Mouse (Mus musculus): ENCODE data around the gene Rbm38. TPM values are rescaled to one million over a fixed set of nuclear protein-coding genes. Genes with fewer than 3 reads are reported as not detected.

The Rbm38 gene
- polyA plus RNA-seq, 1 experiment from 2014 or later: 69.4 TPM

- DNase-seq (ENCODE audit: low spot score): no peak
- Histone ChIP-seq H3K4me1 (ENCODE audit: control insufficient read depth, insufficient read depth, low read length) (no peaks in the 10 kb centered on the region), H3K36me3 (ENCODE audit: control insufficient read depth, insufficient read depth, low read length) (peaks cover 25% of the 10 kb centered on the region), H3K27ac (replicated peaks; ENCODE audit: low read depth, low read length) (no peak overlapping the region), H3K4me3 (ENCODE audit: low read depth, low read length) (no peak overlapping the region), H3K9me3 (ENCODE audit: control insufficient read depth, low read length) (no peaks in the 10 kb centered on the region), H3K4me2 (ENCODE audit: low read depth, severe bottlenecking) (no peak overlapping the region), H3K27me3 (ENCODE audit: control insufficient read depth, insufficient read depth, low read length) (no peaks in the 10 kb centered on the region), H3K9ac (ENCODE audit: low read length) (no peak overlapping the region)
- 91% methylated on average over 5 of the region's 5 CpGs for WGBS
- no peak for ATAC-seq (ENCODE audit: insufficient number of reproducible peaks, low FRiP score, low TSS enrichment, low read depth)
Observed at GRCm38 (mm10) chr2:173036055-173036454, 15.8 kb downstream of the Rbm38 start.

GRCm38 (mm10) chr2:173036611-173037010 lies 16.3 kb downstream of the Rbm38 start:
- Histone ChIP-seq H3K9ac (ENCODE audit: low read length) (no peak overlapping the region), H3K36me3 (ENCODE audit: control insufficient read depth, insufficient read depth, low read length) (peaks cover 22% of the 10 kb centered on the region), H3K4me2 (ENCODE audit: low read depth, severe bottlenecking) (no peak overlapping the region), H3K27me3 (ENCODE audit: control insufficient read depth, insufficient read depth, low read length) (no peaks in the 10 kb centered on the region), H3K4me3 (ENCODE audit: low read depth, low read length) (no peak overlapping the region), H3K4me1 (ENCODE audit: control insufficient read depth, insufficient read depth, low read length) (no peaks in the 10 kb centered on the region), H3K27ac (replicated peaks; ENCODE audit: low read depth, low read length) (no peak overlapping the region), H3K9me3 (ENCODE audit: control insufficient read depth, low read length) (no peaks in the 10 kb centered on the region)
- no peak for ATAC-seq (ENCODE audit: insufficient number of reproducible peaks, low FRiP score, low TSS enrichment, low read depth)
- DNase-seq (ENCODE audit: low spot score): no peak
- WGBS: 44% methylated on average over 4 of the region's 4 CpGs

- no peak overlapping the region for H3K9ac ChIP-seq (ENCODE audit: low read length)
- H3K4me3 ChIP-seq (ENCODE audit: low read depth, low read length): no peak overlapping the region
- H3K36me3 ChIP-seq (ENCODE audit: control insufficient read depth, insufficient read depth, low read length): peaks cover 18% of the 10 kb centered on the region
- no peaks in the 10 kb centered on the region for H3K9me3 ChIP-seq (ENCODE audit: control insufficient read depth, low read length)
- ATAC-seq (ENCODE audit: insufficient number of reproducible peaks, low FRiP score, low TSS enrichment, low read depth) (no peak), DNase-seq (ENCODE audit: low spot score) (no peak)
- no peak overlapping the region for H3K4me2 ChIP-seq (ENCODE audit: low read depth, severe bottlenecking)
- no peaks in the 10 kb centered on the region for H3K27me3 ChIP-seq (ENCODE audit: control insufficient read depth, insufficient read depth, low read length)
- WGBS: 83% methylated on average over 5 of the region's 5 CpGs
- 0 out of 2 replicates have a peak overlapping the region, but pooled peaks have one; percentile 23 for H3K27ac ChIP-seq (replicated peaks; ENCODE audit: low read depth, low read length)
- no peaks in the 10 kb centered on the region for H3K4me1 ChIP-seq (ENCODE audit: control insufficient read depth, insufficient read depth, low read length)
Observed at GRCm38 (mm10) chr2:173037347-173037746, 17.0 kb downstream of the Rbm38 start.

GRCm38 (mm10) chr2:173037827-173038607 lies 17.7 kb downstream of the Rbm38 start:
- 0 out of 2 replicates have a peak overlapping the region, but pooled peaks have one; percentile 23 for H3K27ac ChIP-seq (replicated peaks; ENCODE audit: low read depth, low read length)

GRCm38 (mm10) chr2:173039041-173039440 lies 18.7 kb downstream of the Rbm38 start:
- no peaks in the 10 kb centered on the region for H3K27me3 ChIP-seq (ENCODE audit: control insufficient read depth, insufficient read depth, low read length)
- ATAC-seq (ENCODE audit: insufficient number of reproducible peaks, low FRiP score, low TSS enrichment, low read depth) (no peak), DNase-seq (ENCODE audit: low spot score) (no peak)
- H3K4me3 ChIP-seq (ENCODE audit: low read depth, low read length): no peak overlapping the region
- 93% methylated on average over 4 of the region's 4 CpGs for WGBS
- H3K9me3 ChIP-seq (ENCODE audit: control insufficient read depth, low read length): no peaks in the 10 kb centered on the region
- no peak overlapping the region for H3K9ac ChIP-seq (ENCODE audit: low read length)
- no peak overlapping the region for H3K27ac ChIP-seq (replicated peaks; ENCODE audit: low read depth, low read length)
- no peak overlapping the region for H3K4me2 ChIP-seq (ENCODE audit: low read depth, severe bottlenecking)
- no peaks in the 10 kb centered on the region for H3K4me1 ChIP-seq (ENCODE audit: control insufficient read depth, insufficient read depth, low read length)
- H3K36me3 ChIP-seq (ENCODE audit: control insufficient read depth, insufficient read depth, low read length): peaks cover 7% of the 10 kb centered on the region

More at GRCm38 (mm10) chr2:173037827-173038607, 17.7 kb downstream of the Rbm38 start:
- Histone ChIP-seq H3K4me3 (ENCODE audit: low read depth, low read length) (no peak overlapping the region), H3K4me2 (ENCODE audit: low read depth, severe bottlenecking) (no peak overlapping the region), H3K9ac (ENCODE audit: low read length) (no peak overlapping the region), H3K4me1 (ENCODE audit: control insufficient read depth, insufficient read depth, low read length) (no peaks in the 10 kb centered on the region), H3K9me3 (ENCODE audit: control insufficient read depth, low read length) (no peaks in the 10 kb centered on the region), H3K36me3 (ENCODE audit: control insufficient read depth, insufficient read depth, low read length) (peaks cover 15% of the 10 kb centered on the region), H3K27me3 (ENCODE audit: control insufficient read depth, insufficient read depth, low read length) (no peaks in the 10 kb centered on the region)
- WGBS: 79% methylated on average over 7 of the region's 7 CpGs
- ATAC-seq (ENCODE audit: insufficient number of reproducible peaks, low FRiP score, low TSS enrichment, low read depth) (no peak), DNase-seq (ENCODE audit: low spot score) (no peak)

- no peak overlapping the region for H3K4me3 ChIP-seq (ENCODE audit: low read depth, low read length)
- H3K4me1 ChIP-seq (ENCODE audit: control insufficient read depth, insufficient read depth, low read length): no peaks in the 10 kb centered on the region
- no peak for DNase-seq (ENCODE audit: low spot score)
- peaks cover 1% of the 10 kb centered on the region; the same call in 1 of the 2 replicates for H3K36me3 ChIP-seq (ENCODE audit: control insufficient read depth, insufficient read depth, low read length)
- no peaks in the 10 kb centered on the region for H3K9me3 ChIP-seq (ENCODE audit: control insufficient read depth, low read length)
- H3K4me2 ChIP-seq (ENCODE audit: low read depth, severe bottlenecking): no peak overlapping the region
- 87% methylated on average over 3 of the region's 3 CpGs for WGBS
- ATAC-seq (ENCODE audit: insufficient number of reproducible peaks, low FRiP score, low TSS enrichment, low read depth): no peak
- H3K27ac ChIP-seq (replicated peaks; ENCODE audit: low read depth, low read length): no peak overlapping the region
- H3K27me3 ChIP-seq (ENCODE audit: control insufficient read depth, insufficient read depth, low read length): no peaks in the 10 kb centered on the region
- no peak overlapping the region for H3K9ac ChIP-seq (ENCODE audit: low read length)
Observed at GRCm38 (mm10) chr2:173040803-173041202, 20.5 kb downstream of the Rbm38 start.

GRCm38 (mm10) chr2:173041242-173041641 lies 20.9 kb downstream of the Rbm38 start:
- no peak overlapping the region for H3K9ac ChIP-seq (ENCODE audit: low read length)
- no peaks in the 10 kb centered on the region for H3K36me3 ChIP-seq (ENCODE audit: control insufficient read depth, insufficient read depth, low read length)
- no peak for DNase-seq (ENCODE audit: low spot score)
- no peak overlapping the region for H3K4me2 ChIP-seq (ENCODE audit: low read depth, severe bottlenecking)
- no peaks in the 10 kb centered on the region for H3K4me1 ChIP-seq (ENCODE audit: control insufficient read depth, insufficient read depth, low read length)
- H3K4me3 ChIP-seq (ENCODE audit: low read depth, low read length): no peak overlapping the region
- H3K9me3 ChIP-seq (ENCODE audit: control insufficient read depth, low read length): no peaks in the 10 kb centered on the region
- WGBS: 63% methylated on average over 5 of the region's 5 CpGs
- no peak for ATAC-seq (ENCODE audit: insufficient number of reproducible peaks, low FRiP score, low TSS enrichment, low read depth)
- H3K27ac ChIP-seq (replicated peaks; ENCODE audit: low read depth, low read length): no peak overlapping the region
- no peaks in the 10 kb centered on the region for H3K27me3 ChIP-seq (ENCODE audit: control insufficient read depth, insufficient read depth, low read length)

- Histone ChIP-seq H3K4me2 (ENCODE audit: low read depth, severe bottlenecking) (no peak overlapping the region), H3K9me3 (ENCODE audit: control insufficient read depth, low read length) (no peaks in the 10 kb centered on the region), H3K36me3 (ENCODE audit: control insufficient read depth, insufficient read depth, low read length) (no peaks in the 10 kb centered on the region), H3K4me3 (ENCODE audit: low read depth, low read length) (no peak overlapping the region), H3K4me1 (ENCODE audit: control insufficient read depth, insufficient read depth, low read length) (no peaks in the 10 kb centered on the region), H3K9ac (ENCODE audit: low read length) (no peak overlapping the region), H3K27ac (replicated peaks; ENCODE audit: low read depth, low read length) (no peak overlapping the region), H3K27me3 (ENCODE audit: control insufficient read depth, insufficient read depth, low read length) (no peaks in the 10 kb centered on the region)
- DNase-seq (ENCODE audit: low spot score) (no peak), ATAC-seq (ENCODE audit: insufficient number of reproducible peaks, low FRiP score, low TSS enrichment, low read depth) (no peak)
- WGBS: 94% methylated on average over 1 of the region's 1 CpGs
Observed at GRCm38 (mm10) chr2:173041893-173042292, 21.6 kb downstream of the Rbm38 start.

Measured in limb, embryonic 11.5 days (tissue).